18 mouse cellular contexts compared by ENCODE assay signal in the genomic region with DNA sequence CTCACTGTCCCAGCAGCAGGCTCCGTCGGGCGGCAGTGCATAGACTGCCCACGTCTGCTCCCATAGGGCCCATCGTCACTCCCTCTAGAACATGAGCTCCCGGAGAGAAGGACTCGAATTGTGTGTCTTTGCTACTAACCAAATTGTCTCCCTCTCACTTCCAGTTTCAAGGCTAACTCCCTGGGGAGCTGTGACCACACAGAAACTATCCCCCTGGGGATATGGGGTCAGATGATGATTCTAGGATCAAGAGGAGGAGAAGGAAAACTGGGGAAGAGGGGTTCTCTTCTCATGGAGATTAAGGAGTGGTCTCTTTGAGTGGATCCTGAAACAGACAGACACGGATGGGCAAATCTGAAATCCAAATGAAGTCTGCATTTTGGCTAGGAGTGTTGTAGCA.
"Had no signal": no experiment of that assay in that cellular context is flagged by ENCODE, and none has a peak within 500 bp of the region (broad histone marks: within the 10 kb centered on the region; RNA-seq: fewer than 3 reads in every experiment).

No protein-coding gene starts in this region.

- H3K4me2 ChIP-seq: midbrain, embryonic 12.5 days; neural tube, embryonic 13.5 days; neural tube, embryonic 15.5 days had no signal

- DNase-seq: lung, adult 18-20 months; lung, postnatal 10 days; lung, postnatal 4 days; midbrain, embryonic 14.5 days; retina, postnatal 1 day; right cerebral cortex, adult 18-20 months; right cerebral cortex, postnatal 25 days; right cerebral cortex, postnatal 4 days; spleen, adult 18-20 months; thymus, adult 18-20 months; thymus, postnatal 14 days; thymus, postnatal 36 days had no signal

- H3K36me3 ChIP-seq: midbrain, embryonic 10.5 days; midbrain, embryonic 12.5 days; neural tube, embryonic 13.5 days; neural tube, embryonic 15.5 days had no signal

- H3K27ac ChIP-seq: midbrain, embryonic 10.5 days; midbrain, embryonic 12.5 days; neural tube, embryonic 13.5 days; neural tube, embryonic 15.5 days had no signal

- H3K9me3 ChIP-seq: midbrain, embryonic 10.5 days; midbrain, embryonic 12.5 days; neural tube, embryonic 13.5 days; neural tube, embryonic 15.5 days had no signal

- ATAC-seq: midbrain, embryonic 16.5 days had no signal

- H3K4me3 ChIP-seq: midbrain, embryonic 10.5 days; midbrain, embryonic 12.5 days; myocyte; neural tube, embryonic 13.5 days; neural tube, embryonic 15.5 days had no signal

- H3K9ac ChIP-seq: midbrain, embryonic 12.5 days; neural tube, embryonic 13.5 days; neural tube, embryonic 15.5 days had no signal
